Mouse (Mus musculus) liver, adult 2 months (tissue): Measurements from ENCODE around the gene Rcc1l.

Experiments used
- CTCF ChIP-seq: fragments of 200-500 bp; IDR thresholded peaks from 2 replicates; pipeline ENCODE4 v1.5.1; 2011; ENCODE audit warnings: low read depth, low read length, control low read depth
- POLR2A ChIP-seq: fragments of 200-500 bp; IDR thresholded peaks from 2 replicates; pipeline ENCODE4 v1.6.1; 2011; ENCODE audit warnings: low read length, control low read depth; ENCODE audit not compliant: insufficient read depth; ENCODE audit errors: extremely low read depth

DNA sequence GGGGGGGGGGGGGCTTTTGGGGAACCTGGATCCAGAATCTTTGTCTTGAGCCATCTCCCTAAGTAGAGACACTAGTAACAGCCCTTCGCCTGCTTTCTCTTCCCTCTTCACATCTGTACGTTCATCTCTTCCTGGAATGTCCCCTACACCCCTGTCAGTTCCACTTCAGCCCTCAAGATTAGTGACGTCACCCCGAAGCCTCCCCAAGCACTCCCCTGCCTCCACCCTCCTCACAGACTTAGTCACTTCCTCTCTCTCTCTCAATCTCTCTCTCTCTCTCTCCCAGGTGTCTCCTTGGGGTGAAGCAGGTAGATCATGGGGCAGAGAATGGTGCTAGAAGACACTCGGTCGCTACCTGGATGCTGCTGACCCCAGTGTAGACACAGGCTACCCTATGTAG is 73.9 kb downstream of the Rcc1l start:
- TF ChIP-seq CTCF (no peak), POLR2A (no peak)
